8 mouse cellular contexts compared by ENCODE assay signal in the genomic region with DNA sequence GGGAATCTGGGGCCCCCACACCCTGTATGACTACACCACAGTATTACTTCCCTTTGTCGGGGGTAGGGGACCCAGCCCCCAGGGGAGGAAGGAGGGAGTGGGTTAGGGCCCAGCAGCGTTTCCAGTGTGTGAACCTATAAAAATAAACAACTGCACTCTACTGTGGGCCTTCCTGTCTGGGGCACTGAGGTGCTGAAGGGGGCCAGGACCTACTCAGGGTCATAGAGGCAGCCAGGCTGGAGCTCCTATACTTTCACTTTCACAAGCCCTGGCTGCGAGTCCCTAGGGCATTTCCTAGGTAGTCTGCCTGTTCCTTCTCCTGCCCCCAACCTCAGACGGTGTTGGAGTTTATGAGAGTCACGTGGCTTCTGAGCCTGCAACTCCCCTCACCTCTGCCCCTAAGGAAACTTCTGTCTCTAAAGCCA. TPM values are rescaled to one million over a fixed set of nuclear protein-coding genes. Genes with fewer than 3 reads are reported as not detected.
A peak's percentile ranks its signal among the peaks of the same experiment; 100 is the strongest.
DNase-seq lines count a peak whose midpoint lies in the region; TF ChIP-seq lines count a peak whose summit lies in the region.

No protein-coding gene starts in this region.

- H3K4me3 ChIP-seq in left cerebral cortex, adult 2 months, result no peak overlapping the region
- H3K4me3 ChIP-seq in heart, embryonic 10.5 days, result no peak overlapping the region
- 0 out of 2 replicates have a peak overlapping the region, but pooled peaks have one; percentile 4 for H3K4me3 ChIP-seq in small intestine, adult 2 months (ENCODE audit: low read depth, low read length)

- no peak for TF ChIP-seq CTCF in left cerebral cortex, adult 2 months (IDR thresholded peaks at IDR 0.05)
- TF ChIP-seq CTCF in small intestine, adult 2 months (IDR thresholded peaks at IDR 0.05; ENCODE audit: extremely low read depth, insufficient read length, insufficient replicate concordance, low read depth, low read length), result no peak

- DNase-seq in left cerebral cortex, adult 2 months (ENCODE audit: extremely low spot score in 1 of 2, low spot score in 2 of 2), result no peak
- DNase-seq in left cerebral cortex, postnatal 4 days, result no peak
- no peak for DNase-seq in heart, embryonic 10.5 days (ENCODE audit: low spot score)
- peak; percentile 51 to 66 for DNase-seq in kidney, postnatal 4 days
- no peak for DNase-seq in right cerebral cortex, adult 2 months (ENCODE audit: low spot score in 2 of 2)
- no peak for DNase-seq in urinary bladder, postnatal 36 days (ENCODE audit: low spot score in 2 of 2)
- no peak for DNase-seq in urinary bladder, postnatal 10 days (ENCODE audit: low spot score)

- H3K4me1 ChIP-seq in heart, embryonic 10.5 days, result peaks cover 29% of the 10 kb centered on the region
- H3K4me1 ChIP-seq in small intestine, adult 2 months (ENCODE audit: control insufficient read depth, insufficient read depth, insufficient read length, low read length), result peaks cover 36% of the 10 kb centered on the region

- TF ChIP-seq POLR2A in small intestine, adult 2 months (IDR thresholded peaks at IDR 0.05; ENCODE audit: low read depth, low read length), result no peak

- intact Hi-C loops in left cerebral cortex, adult 2 months (cut with DNase I), result no loop called here
- intact Hi-C loops in left cerebral cortex, postnatal 4 days (cut with DNase I), result no loop called here

- H3K27ac ChIP-seq in left cerebral cortex, adult 2 months, result peak overlapping the region; percentile 69
- peak overlapping the region; percentile 37; the same call in 1 of the 2 replicates for H3K27ac ChIP-seq in heart, embryonic 10.5 days
- peak overlapping the region; percentile 99 for H3K27ac ChIP-seq in small intestine, adult 2 months (ENCODE audit: insufficient read depth, low read depth, low read length)

- H3K36me3 ChIP-seq in heart, embryonic 10.5 days, result peaks cover 80% of the 10 kb centered on the region
- H3K36me3 ChIP-seq in small intestine, adult 2 months (ENCODE audit: control insufficient read depth, insufficient read depth, low read length), result peaks cover 47% of the 10 kb centered on the region

- no peaks in the 10 kb centered on the region for H3K9me3 ChIP-seq in heart, embryonic 10.5 days

- WGBS in heart, embryonic 10.5 days, result 51% methylated on average over 5 of the region's 5 CpGs
- 8% methylated on average over 5 of the region's 5 CpGs for WGBS in small intestine, adult 2 months

- H3K27me3 ChIP-seq in heart, embryonic 10.5 days (ENCODE audit: insufficient read depth, poor library complexity, severe bottlenecking), result no peaks in the 10 kb centered on the region
- H3K27me3 ChIP-seq in small intestine, adult 2 months (ENCODE audit: control insufficient read depth, insufficient read depth, low read length), result no peaks in the 10 kb centered on the region

RNA-seq across cellular contexts. Expression of a gene that starts 11.8 kb away (rescaled TPM):
- 100 to 1,000 TPM; 118 to 125 TPM for total RNA-seq in left cerebral cortex, adult 2 months (2021)
- total RNA-seq in left cerebral cortex, postnatal 4 days (2021), result 10 to 100 TPM; 54.8 to 64.8 TPM
- 89.7 and 93.8 TPM in 2 replicates for polyA plus RNA-seq in heart, embryonic 10.5 days (2016; fragmentation: Nextera tagmentation; extraction: Ambion mirVana)
- polyA plus RNA-seq in small intestine, adult 2 months (2012; rRNA removed), result 41.3 and 59.8 TPM in 2 replicates

RNA-seq across cellular contexts. Expression of a gene that starts 14.0 kb away (rescaled TPM):
- 100 to 1,000 TPM; 217 to 229 TPM for total RNA-seq in left cerebral cortex, adult 2 months (2021)
- 100 to 1,000 TPM; 185 to 187 TPM for total RNA-seq in left cerebral cortex, postnatal 4 days (2021)
- 14.3 and 21.2 TPM in 2 replicates for polyA plus RNA-seq in heart, embryonic 10.5 days (2016; fragmentation: Nextera tagmentation; extraction: Ambion mirVana)
- 108 and 197 TPM in 2 replicates for polyA plus RNA-seq in small intestine, adult 2 months (2012; rRNA removed)

RNA-seq across cellular contexts. Expression of a gene that starts 16.8 kb away (rescaled TPM):
- total RNA-seq in left cerebral cortex, adult 2 months (2021), result 10 to 100 TPM; 28.4 to 32.5 TPM
- 10 to 100 TPM; 27.5 to 28.3 TPM for total RNA-seq in left cerebral cortex, postnatal 4 days (2021)
- 67.9 and 86.0 TPM in 2 replicates for polyA plus RNA-seq in heart, embryonic 10.5 days (2016; fragmentation: Nextera tagmentation; extraction: Ambion mirVana)
- polyA plus RNA-seq in small intestine, adult 2 months (2012; rRNA removed), result 186 and 366 TPM in 2 replicates

RNA-seq across cellular contexts. Expression of a gene that starts 25.8 kb away (rescaled TPM):
- not detected for total RNA-seq in left cerebral cortex, adult 2 months (2021)
- not detected for total RNA-seq in left cerebral cortex, postnatal 4 days (2021)
- polyA plus RNA-seq in heart, embryonic 10.5 days (2016; fragmentation: Nextera tagmentation; extraction: Ambion mirVana), result not detected in 2 replicates
- 0.06 TPM in 1 of 2 replicates, not detected in the other for polyA plus RNA-seq in small intestine, adult 2 months (2012; rRNA removed)

RNA-seq across cellular contexts. Expression of a gene that starts 30.0 kb away (rescaled TPM):
- total RNA-seq in left cerebral cortex, adult 2 months (2021), result under 1 TPM in 1 of 2 experiments, not detected in 1; 0.26 TPM
- not detected for total RNA-seq in left cerebral cortex, postnatal 4 days (2021)
- polyA plus RNA-seq in heart, embryonic 10.5 days (2016; fragmentation: Nextera tagmentation; extraction: Ambion mirVana), result not detected in 2 replicates
- polyA plus RNA-seq in small intestine, adult 2 months (2012; rRNA removed), result 0.25 and 0.42 TPM in 2 replicates

Comparison
In these comparisons a context has a peak if more than half of its experiments do, and no peak if none do; other contexts are left out.
1. DNase-seq: peak in kidney, postnatal 4 days (2 of 2); none in left cerebral cortex, adult 2 months (0 of 2), left cerebral cortex, postnatal 4 days (single experiment), heart, embryonic 10.5 days (single experiment), right cerebral cortex, adult 2 months (0 of 2), urinary bladder, postnatal 36 days (0 of 2) and urinary bladder, postnatal 10 days (single experiment).
2. H3K27ac ChIP-seq: peak in every context shown above with its lines; median percentile 99 in small intestine, adult 2 months; 69 in left cerebral cortex, adult 2 months; 37 in heart, embryonic 10.5 days.